Mouse (Mus musculus): ENCODE results near the gene Aars2.
A peak's percentile ranks its signal among the peaks of the same experiment; 100 is the strongest.

Aars2 gene

GRCm38 (mm10) chr17:45544001-45544872, 37.6 kb downstream of the Aars2 start:
- DNase-seq: no peak

GRCm38 (mm10) chr17:45544873-45545277, 38.2 kb downstream of the Aars2 start:
- DNase-seq: no peak

- no peak for DNase-seq
Observed at GRCm38 (mm10) chr17:45545278-45545961, 38.8 kb downstream of the Aars2 start.

- no peak for DNase-seq
Observed at GRCm38 (mm10) chr17:45546941-45547340, 40.3 kb downstream of the Aars2 start.

- no peak for DNase-seq
Observed at GRCm38 (mm10) chr17:45547461-45548190, 41.0 kb downstream of the Aars2 start.

- DNase-seq: peak; percentile 8
Observed at GRCm38 (mm10) chr17:45548541-45549512, 42.2 kb downstream of the Aars2 start.

- peak; percentile 13 for DNase-seq
Observed at GRCm38 (mm10) chr17:45549617-45550181, 43.1 kb downstream of the Aars2 start, which contains the start of gene Tmem151b. Gene Tmem151b (minus strand): TSS chr17:45549677.

GRCm38 (mm10) chr17:45550253-45550652, 43.6 kb downstream of the Aars2 start:
- DNase-seq: no peak

GRCm38 (mm10) chr17:45551249-45551796, 44.7 kb downstream of the Aars2 start:
- DNase-seq: no peak

- DNase-seq: peak; percentile 83
Observed at GRCm38 (mm10) chr17:45551816-45552451, 45.3 kb downstream of the Aars2 start.

- DNase-seq: no peak
Observed at GRCm38 (mm10) chr17:45553065-45553464, 46.4 kb downstream of the Aars2 start.

- no peak for DNase-seq
Observed at GRCm38 (mm10) chr17:45554420-45554819, 47.8 kb downstream of the Aars2 start.

- peak; percentile 97 for DNase-seq
Observed at GRCm38 (mm10) chr17:45555452-45556106, 48.9 kb downstream of the Aars2 start, which contains the start of gene Nfkbie. Gene Nfkbie (plus strand): TSS chr17:45555703.

GRCm38 (mm10) chr17:45556107-45556489, 49.5 kb downstream of the Aars2 start:
- no peak for DNase-seq

- no peak for DNase-seq
Observed at GRCm38 (mm10) chr17:45556514-45557245, 50.0 kb downstream of the Aars2 start.

- no peak for DNase-seq
Observed at GRCm38 (mm10) chr17:45557246-45557824, 50.7 kb downstream of the Aars2 start.

- DNase-seq: no peak
Observed at GRCm38 (mm10) chr17:45557998-45558862, 51.6 kb downstream of the Aars2 start.

Measured in lung, postnatal 10 days (tissue).